Mouse (Mus musculus): ENCODE results near the gene Rad9a. TPM values are rescaled to one million over a fixed set of nuclear protein-coding genes. Genes with fewer than 3 reads are reported as not detected.

Gene Rad9a
- total RNA-seq, 2 experiments from 2014 or later = 6.1 to 10.8 TPM

DNA sequence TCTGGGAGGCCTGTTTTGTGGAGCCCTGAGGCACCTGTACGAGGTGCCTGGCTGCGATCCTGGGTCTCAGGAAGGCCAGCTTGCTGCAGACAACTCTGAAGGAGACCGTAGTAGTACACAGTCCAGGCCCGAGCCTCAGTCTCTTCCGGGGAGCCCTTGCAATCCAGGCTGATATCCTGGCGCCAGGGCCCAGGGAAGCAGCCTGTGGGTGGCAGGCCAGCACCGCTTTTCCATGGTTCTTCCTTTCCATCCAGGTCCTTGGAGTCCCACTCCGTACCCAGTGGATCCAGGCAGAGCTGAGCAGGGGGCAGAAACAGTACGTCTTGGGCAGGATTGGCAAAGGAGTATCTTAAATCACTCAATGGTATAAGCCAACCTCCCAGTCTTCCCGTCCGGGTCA lies 28.5 kb downstream of the Rad9a start:
- intact Hi-C loops (cut with DNase I) = no loop called here
- no peak for DNase-seq (ENCODE audit: low spot score in 2 of 2)

GRCm38 (mm10) chr19:4171393-4172290 lies 29.8 kb downstream of the Rad9a start:
- DNase-seq (ENCODE audit: low spot score in 2 of 2) = no peak
- intact Hi-C loops (cut with DNase I) = loop anchor here (2.0 kb wide), 1 partner anchor 15 kb away; no protein-coding TSS in a partner anchor

DNA sequence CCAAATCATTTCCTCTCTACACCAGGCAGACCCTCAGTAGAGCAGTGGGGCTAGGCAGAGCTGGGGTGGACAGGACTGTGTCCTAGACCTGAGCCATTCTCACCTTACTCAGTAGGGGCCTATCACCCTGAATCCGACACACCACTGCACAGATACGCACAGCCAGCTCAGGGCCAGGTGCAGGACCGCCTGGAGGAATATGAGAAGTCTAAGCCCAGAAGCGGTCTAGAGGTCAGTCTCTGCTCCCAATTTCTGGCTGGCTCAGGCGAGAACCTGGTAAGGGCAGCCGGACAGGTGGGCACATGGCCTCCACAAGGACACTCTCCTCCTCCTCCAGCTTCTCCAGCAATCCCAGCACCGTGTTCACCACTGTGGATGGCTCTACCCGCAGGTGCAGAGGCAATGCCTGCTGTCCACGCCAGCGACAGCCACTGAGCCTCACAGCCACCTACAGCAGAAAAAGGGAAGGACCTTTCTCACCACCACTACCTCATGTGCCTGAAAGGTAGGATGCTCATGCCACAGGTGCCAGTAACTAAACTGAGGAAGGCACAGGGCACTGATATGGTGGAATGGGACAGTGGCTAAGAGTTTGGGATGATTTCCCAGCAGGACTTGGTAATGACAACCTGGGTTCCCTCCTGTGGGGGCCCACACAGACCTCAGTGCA lies 30.6 kb downstream of the Rad9a start:
- DNase-seq (ENCODE audit: low spot score in 2 of 2) = no peak
- intact Hi-C loops (cut with DNase I) = loop anchor here (2.0 kb wide), 1 partner anchor 16 kb away; no protein-coding TSS in a partner anchor

DNA sequence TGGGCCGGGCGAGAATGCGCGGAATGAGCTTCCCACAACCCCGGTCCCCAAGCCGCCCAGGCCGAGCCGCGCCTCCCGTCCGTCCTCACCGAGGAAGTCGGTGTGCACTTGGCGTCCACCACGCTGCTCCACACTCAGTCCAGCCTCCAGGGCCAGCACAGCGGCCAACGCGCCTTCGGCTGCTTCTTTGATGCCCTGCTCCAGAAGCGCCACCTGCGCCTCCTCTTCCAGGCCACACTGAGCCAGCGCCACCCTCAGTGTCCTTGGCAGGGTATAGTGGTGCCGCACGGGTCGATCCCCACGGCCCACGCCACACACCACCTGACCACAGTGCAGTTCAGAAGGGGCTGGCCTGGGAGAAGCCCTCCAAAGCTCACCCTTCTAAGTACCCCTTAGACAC lies 31.7 kb downstream of the Rad9a start:
- intact Hi-C loops (cut with DNase I) = loop anchor here (1.0 to 5.0 kb wide), 3 partner anchors 17 to 61 kb away; partner anchors contain the start of genes Pold4 and Rad9a

DNA sequence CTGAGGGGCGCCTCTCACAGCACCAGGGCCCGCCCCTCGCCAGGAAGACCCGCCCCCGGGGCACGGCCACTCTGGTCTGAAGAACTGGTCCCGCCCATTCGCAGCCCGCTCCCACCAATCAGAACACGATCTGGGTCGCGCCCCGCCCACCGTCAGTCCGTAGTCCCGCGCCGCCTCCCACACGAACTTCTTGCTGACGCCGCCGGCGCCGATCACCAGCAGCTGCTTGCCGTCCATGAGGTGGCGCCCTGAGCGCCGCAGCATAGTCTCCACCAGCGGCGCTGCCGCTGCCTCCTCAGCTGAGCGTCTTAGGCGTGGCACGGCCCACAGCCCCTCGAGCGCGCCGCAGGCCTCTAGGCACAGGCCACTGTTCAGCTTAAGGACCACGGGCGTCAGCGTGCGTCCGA lies 32.1 kb downstream of the Rad9a start:
- DNase-seq (ENCODE audit: low spot score in 2 of 2) = peak; percentile 100
- intact Hi-C loops (cut with DNase I) = loop anchor here (1.0 to 5.0 kb wide), 2 partner anchors 33 to 62 kb away; partner anchors contain the start of genes Pold4 and Rad9a

More for the DNA sequence above, 31.7 kb downstream of the Rad9a start:
- no peak for DNase-seq (ENCODE audit: low spot score in 2 of 2)

DNA sequence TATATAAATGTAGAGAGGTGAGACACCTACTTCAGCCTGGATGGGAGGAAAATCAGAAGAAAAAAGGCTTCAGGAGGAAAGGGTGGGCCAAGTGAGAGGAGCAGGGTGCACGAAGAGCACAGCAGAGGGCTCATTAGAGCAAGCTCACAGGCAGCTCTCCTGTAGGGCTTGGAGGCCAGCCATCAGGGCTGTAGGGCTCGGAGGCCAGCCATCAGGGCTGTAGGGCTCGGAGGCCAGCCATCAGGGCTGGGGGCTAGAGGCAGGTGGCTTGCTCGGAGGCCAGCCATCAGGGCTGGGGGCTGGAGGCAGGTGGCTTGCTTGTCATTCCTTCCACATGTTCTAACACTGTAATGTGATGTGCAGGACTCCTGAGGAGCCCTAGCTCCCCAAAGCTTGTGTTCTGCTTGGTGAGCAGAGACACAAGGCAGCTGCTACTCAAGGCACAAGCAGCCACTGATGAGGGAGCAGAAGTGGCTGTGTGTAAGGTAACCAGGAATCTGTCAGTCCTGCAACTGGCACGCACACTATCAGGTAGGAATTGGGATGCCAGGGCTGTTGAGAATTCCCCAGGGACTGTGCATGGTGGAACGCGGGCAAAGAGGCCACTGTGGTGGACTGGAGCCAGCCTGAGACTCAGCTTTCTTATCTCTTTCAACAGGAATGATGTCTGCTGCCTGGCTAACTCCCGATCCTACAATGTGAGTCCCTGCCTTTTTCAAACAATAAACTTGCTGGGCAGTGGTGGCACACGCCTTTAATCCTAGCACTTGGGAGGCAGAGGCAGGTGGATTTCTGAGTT lies 34.6 kb downstream of the Rad9a start:
- DNase-seq (ENCODE audit: low spot score in 2 of 2) = no peak
- intact Hi-C loops (cut with DNase I) = loop anchor here (5.0 kb wide), 1 partner anchor 35 kb away; the partner anchor contains the start of gene Rad9a

- intact Hi-C loops (cut with DNase I) = loop anchor here (5.0 kb wide), 1 partner anchor 38 kb away; the partner anchor contains the start of gene Rad9a
- DNase-seq (ENCODE audit: low spot score in 2 of 2) = no peak
Observed at GRCm38 (mm10) chr19:4164721-4165120, 36.7 kb downstream of the Rad9a start.

DNA sequence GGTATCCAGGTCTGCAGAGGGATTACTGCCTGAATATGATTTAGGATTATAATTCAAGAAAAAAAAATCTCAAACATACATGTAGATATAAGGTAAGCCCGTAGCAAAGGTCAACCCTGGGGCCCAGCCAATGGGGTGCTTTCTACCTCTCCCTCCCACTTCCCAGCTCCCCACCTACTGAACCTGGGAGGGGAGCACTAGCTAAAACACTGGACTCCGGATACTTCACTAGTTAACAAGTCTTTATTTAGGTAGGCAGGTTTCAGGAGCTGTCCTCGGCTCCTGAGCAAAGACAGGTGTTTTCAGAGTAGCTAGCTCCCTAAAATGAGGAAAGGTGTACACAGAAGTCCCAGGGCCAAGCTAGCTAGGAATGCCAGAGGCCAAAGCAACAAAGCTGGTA lies 37.4 kb downstream of the Rad9a start:
- no peak for DNase-seq (ENCODE audit: low spot score in 2 of 2)
- intact Hi-C loops (cut with DNase I) = no loop called here

GRCm38 (mm10) chr19:4163543-4163887 lies 37.9 kb downstream of the Rad9a start:
- DNase-seq (ENCODE audit: low spot score in 2 of 2) = no peak
- intact Hi-C loops (cut with DNase I) = loop anchor here (2.0 kb wide), 2 partner anchors 15 to 39 kb away; partner anchors contain the start of genes Aip and Coro1b

DNA sequence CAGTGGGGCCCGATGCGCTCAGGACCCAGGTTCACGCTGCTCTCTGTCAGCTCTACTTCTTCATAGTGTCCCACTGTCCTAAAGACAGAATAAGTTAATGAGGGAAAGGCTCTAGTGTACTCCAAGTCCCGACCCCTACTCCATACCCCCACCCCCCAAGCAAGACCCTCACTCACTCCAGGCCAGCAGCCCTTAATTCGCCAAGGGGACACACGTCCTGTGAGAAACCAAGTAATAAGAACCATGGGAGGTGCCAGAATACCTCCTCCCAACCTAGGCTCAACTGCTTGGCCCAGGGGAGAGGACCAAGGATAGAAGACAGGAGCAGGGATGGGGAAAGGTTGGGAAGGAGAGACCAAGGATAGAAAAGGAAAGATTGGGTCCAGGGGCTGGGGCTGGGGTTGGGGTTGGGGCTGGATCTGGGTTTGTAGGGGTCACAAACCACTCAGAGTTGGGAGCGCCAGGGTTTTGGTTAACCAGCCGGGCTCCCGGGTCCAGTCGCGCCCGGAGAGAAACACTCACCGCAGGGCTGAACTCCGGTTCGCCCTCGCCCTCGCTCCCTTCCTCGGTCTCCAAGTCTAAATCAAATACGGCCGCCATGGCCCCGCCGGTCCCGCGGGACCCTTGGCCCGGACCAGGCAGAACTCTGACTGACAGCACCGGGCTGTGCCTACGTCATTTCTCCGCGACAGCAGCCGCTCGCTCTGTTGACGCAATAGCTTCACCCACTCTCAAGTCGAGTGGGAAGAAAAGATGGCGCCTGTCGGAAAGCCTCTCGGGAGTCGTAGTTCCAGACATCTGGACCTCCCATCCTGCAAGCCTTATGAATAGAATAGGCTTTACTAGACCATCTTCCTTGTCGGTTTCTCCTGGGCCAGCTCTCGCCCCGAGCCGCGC lies 38.6 kb downstream of the Rad9a start, which contains the start of gene Rps6kb2:
TSS of gene Rps6kb2 (minus strand) at position 709 of the 897 bp plus-strand sequence.
- DNase-seq (ENCODE audit: low spot score in 2 of 2) = peak; percentile 96 to 98
- intact Hi-C loops (cut with DNase I) = loop anchor here (2.0 kb wide), 2 partner anchors 14 to 38 kb away; partner anchors contain the start of genes Aip and Coro1b

- intact Hi-C loops (cut with DNase I) = no loop called here
- no peak for DNase-seq (ENCODE audit: low spot score in 2 of 2)
Observed at GRCm38 (mm10) chr19:4159049-4159448, 42.4 kb downstream of the Rad9a start.

GRCm38 (mm10) chr19:4156771-4157170 lies 44.7 kb downstream of the Rad9a start:
- intact Hi-C loops (cut with DNase I) = no loop called here
- no peak for DNase-seq (ENCODE audit: low spot score in 2 of 2)

DNA sequence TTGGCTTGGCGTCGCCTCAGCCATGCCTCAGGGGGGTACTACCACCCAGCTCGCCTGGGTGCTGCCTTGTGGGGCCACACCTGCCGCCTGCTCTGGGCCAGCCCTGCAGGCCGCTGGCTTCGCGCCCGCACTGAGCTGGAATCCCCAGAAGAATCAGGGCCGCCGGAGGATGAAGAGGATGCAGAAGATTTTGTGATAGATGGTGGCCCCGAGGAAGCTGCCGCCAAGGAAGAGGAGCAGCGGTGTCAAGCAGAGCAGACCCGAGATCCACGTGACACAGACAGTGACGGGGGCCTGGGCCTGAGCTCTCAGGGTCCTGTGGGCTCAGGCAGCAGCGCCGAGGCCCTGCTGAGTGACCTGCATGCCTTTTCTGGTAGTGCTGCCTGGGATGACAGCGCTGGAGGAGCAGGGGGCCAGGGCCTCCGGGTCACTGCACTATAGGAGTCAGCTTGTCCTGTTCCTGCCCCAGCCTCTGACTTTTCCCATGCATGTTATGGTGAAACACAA lies 45.3 kb downstream of the Rad9a start:
- intact Hi-C loops (cut with DNase I) = no loop called here
- DNase-seq (ENCODE audit: low spot score in 2 of 2) = no peak

- intact Hi-C loops (cut with DNase I) = no loop called here
- no peak for DNase-seq (ENCODE audit: low spot score in 2 of 2)
Observed at GRCm38 (mm10) chr19:4155223-4156072, 46.0 kb downstream of the Rad9a start.

- intact Hi-C loops (cut with DNase I) = no loop called here
- no peak for DNase-seq (ENCODE audit: low spot score in 2 of 2)
Observed at GRCm38 (mm10) chr19:4154437-4155222, 46.8 kb downstream of the Rad9a start.

DNA sequence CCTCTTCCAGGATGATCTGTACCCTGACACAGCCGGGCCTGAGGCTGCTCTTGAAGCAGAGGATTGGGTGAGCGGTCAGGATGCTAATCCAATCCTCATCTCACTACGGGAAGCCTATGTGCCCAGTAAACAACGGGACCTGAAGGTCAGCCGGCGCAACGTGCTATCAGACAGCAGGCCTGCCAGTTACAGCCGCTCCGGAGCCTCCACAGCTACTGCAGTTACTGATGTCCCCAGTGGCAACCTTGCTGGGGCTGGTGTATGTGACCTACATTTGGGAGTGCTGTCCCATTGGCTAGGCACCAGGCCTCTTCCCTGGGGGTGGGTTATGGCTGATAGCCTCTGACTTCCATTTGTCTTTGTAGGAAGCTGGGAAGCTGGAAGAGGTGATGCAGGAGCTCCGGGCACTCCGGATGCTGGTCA lies 48.2 kb downstream of the Rad9a start, which contains the start of gene Ptprcap:
TSS of gene Ptprcap (plus strand) at position 373 of the 423 bp plus-strand sequence.
- intact Hi-C loops (cut with DNase I) = no loop called here
- no peak for DNase-seq (ENCODE audit: low spot score in 2 of 2)
